Mouse (Mus musculus) liver, embryonic 11.5 days (tissue): ENCODE results near the gene Ascl3. TPM values are rescaled to one million over a fixed set of nuclear protein-coding genes. Genes with fewer than 3 reads are reported as not detected.

Experiments
- ATAC-seq: fragments of 200-750 bp; cut with Nextera tagmentation; replicated peaks from 2 replicates; pipeline ENCODE4 v1.8.0; 2017; ENCODE audit warnings: moderate number of reproducible peaks, mild to moderate bottlenecking, moderate TSS enrichment, moderate library complexity; ENCODE audit not compliant: low FRiP score
- DNase-seq: peaks from one replicate; pipeline ENCODE4 v3.0.0-alpha.2; 2017; ENCODE audit warnings: low spot score
- H3K27ac ChIP-seq: fragments of 300-500 bp; sonication (generic); 2 replicates; pipeline ENCODE4 v1.5.1; 2014; ENCODE audit warnings: mild to moderate bottlenecking, low read depth, low read length, control low read depth
- H3K27me3 ChIP-seq: fragments of 300-500 bp; sonication (generic); replicated peaks from 2 replicates; pipeline ENCODE4 v1.6.1; 2014; ENCODE audit warnings: low read length, mixed read lengths; ENCODE audit not compliant: control insufficient read depth, insufficient read depth
- H3K36me3 ChIP-seq: fragments of 300-500 bp; sonication (generic); 2 replicates; pipeline ENCODE4 v1.6.1; 2014; ENCODE audit warnings: mild to moderate bottlenecking, low read length, moderate library complexity, mixed read lengths; ENCODE audit not compliant: control insufficient read depth, insufficient read depth
- H3K4me1 ChIP-seq: fragments of 300-500 bp; sonication (generic); replicated peaks from 2 replicates; pipeline ENCODE4 v1.6.1; 2014; ENCODE audit warnings: low read length, mixed read lengths; ENCODE audit not compliant: control insufficient read depth, insufficient read depth
- H3K4me2 ChIP-seq: fragments of 300-500 bp; sonication (generic); 2 replicates; pipeline ENCODE4 v1.6.1; 2014; ENCODE audit warnings: mild to moderate bottlenecking, control low read depth, moderate library complexity
- H3K4me3 ChIP-seq: fragments of 300-500 bp; sonication (generic); 2 replicates; pipeline ENCODE4 v1.5.1; 2014; ENCODE audit warnings: low read depth, low read length, control low read depth
- H3K9ac ChIP-seq: fragments of 300-500 bp; sonication (generic); 2 replicates; pipeline ENCODE4 v1.6.1; 2014; ENCODE audit warnings: low read depth, low read length, control low read depth
- H3K9me3 ChIP-seq: fragments of 300-500 bp; sonication (generic); 2 replicates; pipeline ENCODE4 v1.6.1; 2016; ENCODE audit warnings: low read length, inconsistent platforms, mixed read lengths; ENCODE audit not compliant: control insufficient read depth
- WGBS: fragments of 180-500 bp; shearing (Covaris S2); extraction: QIAGEN DNeasy Blood & Tissue Kit; methylation state at CpG from one replicate; pipeline ENCODE4 v1.1.7; 2014; 5-methylcytosine and 5-hydroxymethylcytosine counted together
- polyA plus RNA-seq: library from polyadenylated mRNA; unstranded; fragments of >200 nt; fragmentation: Nextera tagmentation; extraction: Ambion mirVana; gene quantifications from 2 replicates; pipeline ENCODE4 v1.2.1, GENCODE M21; 2014

Gene Ascl3
- polyA plus RNA-seq, 1 experiment from 2014 or later: not detected

DNA sequence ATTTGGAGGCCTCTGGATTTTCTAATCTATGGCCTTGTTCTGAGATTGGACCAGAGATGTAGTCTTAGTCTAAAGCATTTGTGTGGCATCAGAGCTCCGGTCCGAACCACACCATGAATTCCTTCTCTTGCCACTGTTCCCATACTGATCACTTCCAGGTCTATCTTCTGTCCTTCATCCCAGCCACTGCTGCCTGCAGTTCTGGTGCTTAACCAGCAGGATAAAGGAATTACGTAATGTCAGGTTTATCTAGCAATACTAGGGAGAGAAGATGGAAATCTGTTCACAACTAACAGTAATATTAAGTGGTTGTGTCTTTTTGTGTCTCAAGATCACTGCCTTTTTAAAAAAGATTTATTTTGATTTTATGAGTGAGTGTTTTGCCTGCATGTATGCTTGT is 41.4 kb downstream of the Ascl3 start:
- no peak overlapping the region for H3K4me3 ChIP-seq
- no peaks in the 10 kb centered on the region for H3K27me3 ChIP-seq
- 85% methylated on average over 3 of the region's 3 CpGs for WGBS
- no peaks in the 10 kb centered on the region for H3K36me3 ChIP-seq
- no peak for ATAC-seq
- H3K4me2 ChIP-seq: no peak overlapping the region
- DNase-seq: no peak
- H3K27ac ChIP-seq: no peak overlapping the region
- no peak overlapping the region for H3K9ac ChIP-seq
- H3K4me1 ChIP-seq: 0 out of 2 replicates have a peak, but pooled peaks cover 2% of the 10 kb centered on the region
- no peaks in the 10 kb centered on the region for H3K9me3 ChIP-seq

DNA sequence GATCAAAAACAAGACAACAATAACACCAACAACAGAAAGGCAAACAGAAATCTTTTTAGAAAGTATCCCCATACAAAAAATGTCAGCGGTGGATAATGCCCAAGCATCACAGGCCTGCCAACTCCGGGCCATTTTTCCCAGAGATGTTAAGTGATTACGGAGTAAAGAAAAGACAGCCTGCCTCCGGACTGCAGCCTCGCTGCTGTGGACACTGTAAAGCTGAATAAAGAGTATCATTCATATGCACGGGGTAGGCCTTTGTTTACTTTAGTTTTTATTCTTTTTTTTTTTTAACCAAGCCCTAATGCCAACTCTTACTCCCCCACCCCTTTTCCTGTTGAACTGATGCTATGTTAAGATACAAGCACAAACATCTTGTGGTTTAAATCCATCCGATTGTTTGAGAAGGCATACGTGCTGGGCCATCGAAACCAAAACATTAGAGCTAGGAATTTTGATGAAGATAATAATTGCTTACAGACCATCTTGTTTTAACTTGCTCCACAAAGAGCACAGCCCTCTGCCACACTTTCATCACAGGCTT is 44.9 kb downstream of the Ascl3 start:
- 58% methylated on average over 9 of the region's 9 CpGs for WGBS
- no peaks in the 10 kb centered on the region for H3K36me3 ChIP-seq
- DNase-seq (no peak), ATAC-seq (no peak)
- no peak overlapping the region for H3K27ac ChIP-seq
- no peaks in the 10 kb centered on the region for H3K9me3 ChIP-seq
- H3K27me3 ChIP-seq: no peaks in the 10 kb centered on the region
- no peaks in the 10 kb centered on the region for H3K4me1 ChIP-seq
- no peak overlapping the region for H3K4me3 ChIP-seq
- no peak overlapping the region for H3K9ac ChIP-seq
- H3K4me2 ChIP-seq: no peak overlapping the region

DNA sequence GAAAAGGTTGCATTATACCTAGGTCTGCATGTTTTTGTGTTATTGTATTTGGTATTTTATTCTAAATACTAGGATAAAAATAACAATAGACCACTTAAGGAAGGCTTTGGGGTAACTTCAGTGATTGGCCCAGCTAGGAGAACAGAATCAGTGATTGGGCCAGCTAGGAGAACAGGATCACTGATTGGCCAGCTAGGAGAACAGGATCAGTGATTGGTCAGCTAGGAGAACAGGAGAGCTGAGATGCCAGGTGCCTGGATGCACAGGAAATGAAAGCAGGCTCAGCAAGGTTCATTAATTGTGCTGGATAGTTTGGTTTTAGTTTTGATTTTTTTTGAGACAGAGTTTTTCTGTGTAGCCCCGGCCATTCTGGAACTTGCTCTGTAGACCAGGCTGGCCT is 50.6 kb downstream of the Ascl3 start:
- WGBS: 93% methylated on average over 1 of the region's 1 CpGs
- Histone ChIP-seq H3K9ac (no peak overlapping the region), H3K27ac (no peak overlapping the region), H3K4me1 (no peaks in the 10 kb centered on the region), H3K27me3 (no peaks in the 10 kb centered on the region), H3K4me3 (no peak overlapping the region), H3K9me3 (no peaks in the 10 kb centered on the region), H3K36me3 (no peaks in the 10 kb centered on the region), H3K4me2 (no peak overlapping the region)
- ATAC-seq: no peak
- no peak for DNase-seq

DNA sequence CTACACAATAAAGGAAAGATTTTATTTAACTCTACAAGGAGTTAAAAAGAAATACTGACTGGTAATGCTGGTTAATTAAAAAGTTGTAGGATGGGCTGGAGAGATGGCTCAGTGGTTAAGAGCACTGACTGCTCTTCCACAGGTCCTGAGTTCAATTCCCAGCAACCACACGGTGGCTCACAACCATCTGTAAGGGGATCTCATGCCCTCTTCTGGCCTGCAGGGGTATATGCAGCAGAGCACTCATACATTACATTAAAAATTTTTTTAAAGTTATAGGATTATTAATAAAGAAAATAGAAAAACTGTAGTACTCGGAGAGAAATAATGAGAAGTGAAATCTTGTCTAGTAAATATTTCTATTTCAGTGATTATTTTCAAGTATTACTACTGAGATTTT is 51.2 kb downstream of the Ascl3 start:
- ATAC-seq (no peak), DNase-seq (no peak)
- no peak overlapping the region for H3K4me2 ChIP-seq
- H3K4me1 ChIP-seq: no peaks in the 10 kb centered on the region
- no peak overlapping the region for H3K4me3 ChIP-seq
- H3K27ac ChIP-seq: no peak overlapping the region
- H3K27me3 ChIP-seq: no peaks in the 10 kb centered on the region
- 85% methylated on average over 2 of the region's 2 CpGs for WGBS
- no peak overlapping the region for H3K9ac ChIP-seq
- no peaks in the 10 kb centered on the region for H3K9me3 ChIP-seq
- H3K36me3 ChIP-seq: no peaks in the 10 kb centered on the region

Other genes starting within 250 kb of the Ascl3 start
- 0.01 and 0.11 TPM in 2 replicates for gene Trim66, start 223.6 kb downstream of the Ascl3 start, polyA plus RNA-seq
- 184 and 208 TPM in 2 replicates for gene Rpl27a, start 212.6 kb downstream of the Ascl3 start, polyA plus RNA-seq
- gene St5, start 28.1 kb downstream of the Ascl3 start, polyA plus RNA-seq: 38.7 and 38.8 TPM in 2 replicates
- gene Akip1, start 28.0 kb downstream of the Ascl3 start, polyA plus RNA-seq: 52.7 and 54.9 TPM in 2 replicates
- gene BC051019, start 7.9 kb downstream of the Ascl3 start, polyA plus RNA-seq: 0.10 and 0.47 TPM in 2 replicates
- gene Tmem9b, start 21.1 kb upstream of the Ascl3 start, polyA plus RNA-seq: 51.0 and 57.2 TPM in 2 replicates
- gene Nrip3, start 50.3 kb upstream of the Ascl3 start, polyA plus RNA-seq: 0.30 and 0.52 TPM in 2 replicates
- 0.38 and 0.44 TPM in 2 replicates for gene Scube2, start 134.0 kb upstream of the Ascl3 start, polyA plus RNA-seq
- gene Dennd5a, start 228.7 kb upstream of the Ascl3 start, polyA plus RNA-seq: 21.8 and 26.7 TPM in 2 replicates